In the genomic region with DNA sequence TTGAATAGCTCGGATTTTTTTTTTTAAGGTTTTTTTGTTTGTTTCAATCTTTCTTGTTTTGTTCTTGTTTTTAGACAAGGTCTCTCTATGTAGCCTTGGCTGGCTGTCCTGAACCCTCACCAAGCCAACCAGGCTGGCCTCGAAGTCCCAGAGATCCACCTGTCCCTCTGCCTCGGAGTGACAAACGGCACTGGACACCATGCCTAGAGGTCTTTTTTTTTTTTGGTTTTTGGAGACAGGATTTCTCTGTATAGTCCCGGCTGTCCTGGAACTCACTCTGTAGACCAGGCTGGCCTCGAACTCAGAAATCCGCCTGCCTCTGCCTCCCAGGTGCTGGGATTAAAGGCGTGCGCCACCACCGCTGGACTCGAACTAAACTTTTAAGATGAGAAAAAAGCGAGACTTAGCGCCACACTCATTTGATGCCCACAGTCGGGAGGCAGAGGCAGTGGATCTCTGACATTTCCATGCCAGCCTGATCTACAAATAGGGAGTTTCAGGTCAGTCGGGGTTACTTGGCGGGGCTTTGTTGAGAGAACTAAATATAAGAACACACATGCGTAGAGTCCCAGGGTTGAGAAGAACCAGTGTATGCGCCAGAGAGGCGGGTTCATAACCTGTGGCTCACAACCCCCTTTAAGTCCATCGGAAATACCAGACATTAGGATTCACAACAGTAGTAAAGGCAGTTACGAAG, we compare ENCODE assay signal across 8 mouse cellular contexts. TPM values are rescaled to one million over a fixed set of nuclear protein-coding genes. Genes with fewer than 3 reads are reported as not detected.
A peak's percentile ranks its signal among the peaks of the same experiment; 100 is the strongest.
DNase-seq lines count a peak whose midpoint lies in the region; ATAC-seq and TF ChIP-seq lines count a peak whose summit lies in the region.

No protein-coding gene starts in this region.

- no peak overlapping the region for H3K9ac ChIP-seq in liver, adult 2 months (ENCODE audit: low read depth, low read length)
- H3K9ac ChIP-seq in intestine, postnatal 0 days (ENCODE audit: low read depth, low read length) = peak overlapping the region; percentile 81
- H3K9ac ChIP-seq in neural tube, embryonic 14.5 days (replicated peaks; ENCODE audit: low read depth, low read length) = peak overlapping the region; percentile 72

- H3K4me2 ChIP-seq in intestine, postnatal 0 days (replicated peaks; ENCODE audit: low read depth) = peak overlapping the region; percentile 100
- peak overlapping the region; percentile 79 for H3K4me2 ChIP-seq in neural tube, embryonic 14.5 days (ENCODE audit: low read depth, low read length)

- H3K9me3 ChIP-seq in intestine, postnatal 0 days (ENCODE audit: control insufficient read depth) = no peaks in the 10 kb centered on the region
- no peaks in the 10 kb centered on the region for H3K9me3 ChIP-seq in neural tube, embryonic 14.5 days (ENCODE audit: control insufficient read depth, low read length)

- peaks cover 3% of the 10 kb centered on the region for H3K4me1 ChIP-seq in liver, adult 2 months (ENCODE audit: control insufficient read depth, insufficient read depth, low read length)
- no peaks in the 10 kb centered on the region for H3K4me1 ChIP-seq in embryonic fibroblast, embryonic 13.5 days (ENCODE audit: control insufficient read depth, insufficient read depth, low read length)
- H3K4me1 ChIP-seq in intestine, postnatal 0 days (replicated peaks; ENCODE audit: control insufficient read depth, insufficient read depth, low read length) = no peaks in the 10 kb centered on the region
- peaks cover 9% of the 10 kb centered on the region for H3K4me1 ChIP-seq in neural tube, embryonic 14.5 days (ENCODE audit: control insufficient read depth, insufficient read depth, low read length)

- peak overlapping the region; percentile 68 for H3K4me3 ChIP-seq in liver, adult 2 months (ENCODE audit: insufficient read depth, low read depth, low read length)
- H3K4me3 ChIP-seq in embryonic fibroblast, embryonic 13.5 days (ENCODE audit: insufficient read depth, low read length) = peak overlapping the region; percentile 77
- H3K4me3 ChIP-seq in intestine, postnatal 0 days (ENCODE audit: low read depth, low read length) = peak overlapping the region; percentile 81
- H3K4me3 ChIP-seq in neural tube, embryonic 14.5 days (ENCODE audit: low read depth, low read length) = peak overlapping the region; percentile 65

- no peak for DNase-seq in liver, adult 2 months (ENCODE audit: extremely low read depth, low read depth, low spot score)
- no peak for DNase-seq in liver
- no peak for DNase-seq in frontal cortex, postnatal 14 days (ENCODE audit: low spot score in 2 of 2)
- no peak for DNase-seq in urinary bladder, postnatal 10 days (ENCODE audit: low spot score)
- DNase-seq in thymus, postnatal 25 days = no peak

- 55% methylated on average over 21 of the region's 21 CpGs for WGBS in liver, adult 2 months
- 62% methylated on average over 21 of the region's 21 CpGs for WGBS in intestine, postnatal 0 days
- 69% methylated on average over 21 of the region's 21 CpGs for WGBS in neural tube, embryonic 14.5 days

- ATAC-seq in intestine, postnatal 0 days = no peak
- no peak for ATAC-seq in neural tube, embryonic 14.5 days (ENCODE audit: low read depth)

- peaks cover 11% of the 10 kb centered on the region; the same call in 1 of the 2 replicates for H3K79me2 ChIP-seq in liver, adult 2 months (ENCODE audit: control insufficient read depth, insufficient read depth, low read length)

- H3K36me3 ChIP-seq in liver, adult 2 months (ENCODE audit: control insufficient read depth, insufficient read depth, low read length) = 0 out of 2 replicates have a peak, but pooled peaks cover 2% of the 10 kb centered on the region
- H3K36me3 ChIP-seq in intestine, postnatal 0 days (ENCODE audit: control insufficient read depth, insufficient read depth) = peaks cover 39% of the 10 kb centered on the region
- peaks cover 8% of the 10 kb centered on the region; the same call in 1 of the 2 replicates for H3K36me3 ChIP-seq in neural tube, embryonic 14.5 days (ENCODE audit: control insufficient read depth, insufficient read depth, low read length)

- no peak for TF ChIP-seq POLR2A in liver, adult 2 months (IDR thresholded peaks at IDR 0.05; ENCODE audit: extremely low read depth, insufficient read depth, low read length)
- no peak for TF ChIP-seq POLR2A in embryonic fibroblast, embryonic 13.5 days (IDR thresholded peaks at IDR 0.05; ENCODE audit: low read depth, low read length)

- H3K27ac ChIP-seq in liver, adult 2 months (replicated peaks; ENCODE audit: insufficient read depth, low read depth, low read length) = no peak overlapping the region
- no peak overlapping the region for H3K27ac ChIP-seq in embryonic fibroblast, embryonic 13.5 days (ENCODE audit: insufficient read depth, low read length)
- H3K27ac ChIP-seq in intestine, postnatal 0 days (ENCODE audit: low read depth, low read length) = no peak overlapping the region
- no peak overlapping the region for H3K27ac ChIP-seq in neural tube, embryonic 14.5 days (ENCODE audit: low read depth, low read length)

- H3K27me3 ChIP-seq in liver, adult 2 months (ENCODE audit: control insufficient read depth, insufficient read depth, low read length) = no peaks in the 10 kb centered on the region
- H3K27me3 ChIP-seq in intestine, postnatal 0 days (replicated peaks; ENCODE audit: control insufficient read depth, insufficient read depth, low read length) = no peaks in the 10 kb centered on the region
- H3K27me3 ChIP-seq in neural tube, embryonic 14.5 days (ENCODE audit: control insufficient read depth, insufficient read depth, low read length) = no peaks in the 10 kb centered on the region

- TF ChIP-seq CTCF in liver, adult 2 months (IDR thresholded peaks at IDR 0.05; ENCODE audit: low read depth, low read length) = no peak
- no peak for TF ChIP-seq CTCF in embryonic fibroblast, embryonic 13.5 days (IDR thresholded peaks at IDR 0.05; ENCODE audit: borderline replicate concordance, insufficient read depth, low read length)
- TF ChIP-seq CTCF in intestine, postnatal 0 days (IDR thresholded peaks at IDR 0.05; ENCODE audit: low read depth) = no peak

RNA-seq across cellular contexts. Expression of a gene that starts 0.9 kb away (rescaled TPM):
- 9.8 and 10.9 TPM in 2 replicates for total RNA-seq in liver, adult 2 months (2014; rRNA removed)
- 19.4 and 27.7 TPM in 2 replicates for polyA plus RNA-seq in liver, adult 2 months (2012; rRNA removed)
- 36.1 and 45.1 TPM in 2 replicates for polyA plus RNA-seq in embryonic fibroblast, embryonic 13.5 days (2011; ENCODE audit: insufficient read length, low read depth, missing spikeins)
- polyA plus RNA-seq in intestine, postnatal 0 days (2015; fragmentation: Nextera tagmentation; extraction: Ambion mirVana) = 10.8 and 11.6 TPM in 2 replicates
- polyA plus RNA-seq in neural tube, embryonic 14.5 days (2014; fragmentation: Nextera tagmentation; extraction: Ambion mirVana) = 48.8 and 51.3 TPM in 2 replicates

RNA-seq across cellular contexts. Expression of a gene that starts 11.7 kb away (rescaled TPM):
- 37.9 and 40.8 TPM in 2 replicates for total RNA-seq in liver, adult 2 months (2014; rRNA removed)
- polyA plus RNA-seq in liver, adult 2 months (2012; rRNA removed) = 15.5 and 21.9 TPM in 2 replicates
- polyA plus RNA-seq in embryonic fibroblast, embryonic 13.5 days (2011; ENCODE audit: insufficient read length, low read depth, missing spikeins) = 80.7 and 87.8 TPM in 2 replicates
- 111 and 116 TPM in 2 replicates for polyA plus RNA-seq in intestine, postnatal 0 days (2015; fragmentation: Nextera tagmentation; extraction: Ambion mirVana)
- polyA plus RNA-seq in neural tube, embryonic 14.5 days (2014; fragmentation: Nextera tagmentation; extraction: Ambion mirVana) = 168 TPM in 2 replicates

RNA-seq across cellular contexts. Expression of a gene that starts 12.1 kb away (rescaled TPM):
- total RNA-seq in liver, adult 2 months (2014; rRNA removed) = 9.3 and 11.3 TPM in 2 replicates
- 13.2 and 16.4 TPM in 2 replicates for polyA plus RNA-seq in liver, adult 2 months (2012; rRNA removed)
- polyA plus RNA-seq in embryonic fibroblast, embryonic 13.5 days (2011; ENCODE audit: insufficient read length, low read depth, missing spikeins) = 20.3 and 20.5 TPM in 2 replicates
- 10.6 and 11.2 TPM in 2 replicates for polyA plus RNA-seq in intestine, postnatal 0 days (2015; fragmentation: Nextera tagmentation; extraction: Ambion mirVana)
- 18.9 TPM in 2 replicates for polyA plus RNA-seq in neural tube, embryonic 14.5 days (2014; fragmentation: Nextera tagmentation; extraction: Ambion mirVana)

RNA-seq across cellular contexts. Expression of a gene that starts 12.7 kb away (rescaled TPM):
- total RNA-seq in liver, adult 2 months (2014; rRNA removed) = 11.1 and 12.7 TPM in 2 replicates
- polyA plus RNA-seq in liver, adult 2 months (2012; rRNA removed) = 23.9 and 30.2 TPM in 2 replicates
- 20.3 and 22.2 TPM in 2 replicates for polyA plus RNA-seq in embryonic fibroblast, embryonic 13.5 days (2011; ENCODE audit: insufficient read length, low read depth, missing spikeins)
- 11.1 and 12.9 TPM in 2 replicates for polyA plus RNA-seq in intestine, postnatal 0 days (2015; fragmentation: Nextera tagmentation; extraction: Ambion mirVana)
- polyA plus RNA-seq in neural tube, embryonic 14.5 days (2014; fragmentation: Nextera tagmentation; extraction: Ambion mirVana) = 6.5 and 8.9 TPM in 2 replicates

RNA-seq across cellular contexts. Expression of a gene that starts 12.7 kb away (rescaled TPM):
- total RNA-seq in liver, adult 2 months (2014; rRNA removed) = 47.2 and 58.5 TPM in 2 replicates
- polyA plus RNA-seq in liver, adult 2 months (2012; rRNA removed) = 95.4 and 105 TPM in 2 replicates
- polyA plus RNA-seq in embryonic fibroblast, embryonic 13.5 days (2011; ENCODE audit: insufficient read length, low read depth, missing spikeins) = 61.4 and 91.2 TPM in 2 replicates
- 102 and 110 TPM in 2 replicates for polyA plus RNA-seq in intestine, postnatal 0 days (2015; fragmentation: Nextera tagmentation; extraction: Ambion mirVana)
- 35.7 and 36.2 TPM in 2 replicates for polyA plus RNA-seq in neural tube, embryonic 14.5 days (2014; fragmentation: Nextera tagmentation; extraction: Ambion mirVana)
